Mouse (Mus musculus) megakaryocyte, adult 5-6 weeks (primary cell): ENCODE measurements around the gene Tbxa2r. TPM values are rescaled to one million over a fixed set of nuclear protein-coding genes. Genes with fewer than 3 reads are reported as not detected.

ENCODE experiments used
- ATAC-seq: 2 replicates; pipeline ENCODE4 v1.8.0; 2016; ENCODE audit warnings: mild to moderate bottlenecking, inconsistent platforms; ENCODE audit not compliant: poor library complexity, severe bottlenecking
- total RNA-seq, 2 experiments: library from RNA; stranded (forward) in 1 of 2; stranded (reverse) in 1 of 2; fragments of 153-499, 151-499 nt in 1 of 2; fragments of 221-1000, 200-1000 nt in 1 of 2; gene quantifications; 2 replicates each; pipeline versions ENCODE4 v1.2.3 to v1.2.4; 2015 to 2017

Gene Tbxa2r
- total RNA-seq, 2 experiments from 2014 or later = 0.07 to 0.85 TPM

- no peak for ATAC-seq
These were observed 8.6 kb upstream of the Tbxa2r start for GRCm38 (mm10) chr10:81319741-81320549.

GRCm38 (mm10) chr10:81320550-81321347 is 7.8 kb upstream of the Tbxa2r start, which contains the start of gene Cactin:
Gene Cactin (plus strand): TSS chr10:81321103.
- ATAC-seq = peak; percentile 83

- ATAC-seq = no peak
These were observed 7.1 kb upstream of the Tbxa2r start for GRCm38 (mm10) chr10:81321436-81321835.

- ATAC-seq = no peak
These were observed 6.1 kb upstream of the Tbxa2r start for GRCm38 (mm10) chr10:81322444-81322843.

GRCm38 (mm10) chr10:81323141-81323775 is 5.3 kb upstream of the Tbxa2r start:
- ATAC-seq = no peak

- ATAC-seq = no peak
These were observed 4.6 kb upstream of the Tbxa2r start for GRCm38 (mm10) chr10:81323791-81324530.

- ATAC-seq = no peak
These were observed 3.4 kb upstream of the Tbxa2r start for GRCm38 (mm10) chr10:81325176-81325575.

- ATAC-seq = no peak
These were observed 2.8 kb upstream of the Tbxa2r start for GRCm38 (mm10) chr10:81325781-81326180.

- ATAC-seq = no peak
These were observed 1.7 kb upstream of the Tbxa2r start for GRCm38 (mm10) chr10:81326858-81327257.

GRCm38 (mm10) chr10:81327959-81328358 is 572 bp upstream of the Tbxa2r start:
- ATAC-seq = no peak

- ATAC-seq = peak; percentile 53; the same call in 1 of the 2 replicates
These were observed 854 bp downstream of the Tbxa2r start for GRCm38 (mm10) chr10:81329194-81329975.

GRCm38 (mm10) chr10:81330007-81330406 is 1.5 kb downstream of the Tbxa2r start:
- ATAC-seq = no peak

- no peak for ATAC-seq
These were observed 3.7 kb downstream of the Tbxa2r start for GRCm38 (mm10) chr10:81332277-81332676.

GRCm38 (mm10) chr10:81334324-81334723 is 5.8 kb downstream of the Tbxa2r start:
- no peak for ATAC-seq

GRCm38 (mm10) chr10:81335393-81336340 is 7.1 kb downstream of the Tbxa2r start:
- no peak for ATAC-seq

GRCm38 (mm10) chr10:81336558-81336957 is 8.0 kb downstream of the Tbxa2r start:
- no peak for ATAC-seq

GRCm38 (mm10) chr10:81340551-81341332 is 12.2 kb downstream of the Tbxa2r start:
- ATAC-seq = no peak
